Mouse (Mus musculus) small intestine, adult 2 months (tissue): ENCODE results near the gene Clic4.

Experiments used
- CTCF ChIP-seq: fragments of 200-500 bp; IDR thresholded peaks from 2 replicates; pipeline ENCODE4 v1.5.1; 2012; ENCODE audit warnings: low read depth, mild to moderate bottlenecking, control low read depth, inconsistent platforms, low read length, moderate library complexity, mixed read lengths; ENCODE audit not compliant: insufficient replicate concordance, insufficient read length; ENCODE audit errors: extremely low read depth
- POLR2A ChIP-seq: fragments of 200-500 bp; IDR thresholded peaks from 2 replicates; pipeline ENCODE4 v1.6.1; 2012; ENCODE audit warnings: low read depth, mild to moderate bottlenecking, control low read depth, inconsistent platforms, low read length, moderate library complexity

DNA sequence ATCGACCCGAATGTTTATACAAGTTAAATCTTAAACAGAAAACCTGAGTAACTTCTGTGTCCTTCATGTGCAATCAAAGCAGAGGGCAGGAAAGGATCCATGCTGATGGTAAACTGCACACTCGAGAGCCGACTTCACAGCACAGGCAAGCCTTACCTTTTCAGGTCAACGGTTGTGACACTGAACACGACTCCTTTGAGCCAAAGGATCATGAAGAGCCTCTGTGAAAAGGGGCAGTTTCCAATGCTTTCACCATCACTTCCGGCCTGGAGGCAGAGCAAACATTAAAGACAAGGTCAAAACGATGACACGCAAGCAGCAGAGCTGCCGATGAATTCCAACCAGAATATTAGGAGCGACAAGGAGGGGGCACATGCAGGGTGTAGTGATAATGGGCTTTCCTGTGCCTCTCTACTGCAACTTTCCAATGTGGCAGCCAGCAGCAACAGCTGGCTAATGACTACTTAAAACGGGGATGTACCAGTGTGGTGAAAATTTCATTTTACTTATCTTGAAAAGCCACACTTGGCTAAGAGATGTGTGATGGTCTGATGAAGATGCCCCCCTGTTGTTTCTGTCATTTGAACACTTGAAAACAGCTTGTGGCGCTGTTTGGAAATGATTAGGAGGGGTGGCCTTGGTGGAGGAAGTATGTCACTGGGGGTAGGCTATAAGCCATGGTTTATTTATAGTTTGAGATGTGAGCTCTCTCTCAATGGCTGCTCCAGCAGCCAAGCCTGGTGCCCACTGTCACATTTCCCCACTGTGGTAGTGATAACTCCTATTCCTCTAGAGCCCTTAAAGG, 33.7 kb downstream of the Clic4 start:
- no peak for TF ChIP-seq CTCF
- no peak for TF ChIP-seq POLR2A
